8 mouse cellular contexts compared by ENCODE assay signal in genomic region chr8:69790773-69791367, GRCm38 (mm10). TPM values are rescaled to one million over a fixed set of nuclear protein-coding genes. Genes with fewer than 3 reads are reported as not detected.
DNase-seq lines count a peak whose midpoint lies in the region; ATAC-seq and TF ChIP-seq lines count a peak whose summit lies in the region.

Atp13a1 (plus strand) TSS chr8:69791163.
Zfp866 (minus strand) TSS chr8:69791178.

- H3K9ac ChIP-seq in ES-E14 (ENCODE audit: insufficient read depth, low read depth, low read length, poor library complexity, severe bottlenecking), result peak within 1 kb of the TSS; percentile 97
- H3K9ac ChIP-seq in forebrain, embryonic 15.5 days (replicated peaks), result peak within 1 kb of the TSS; percentile 98
- H3K9ac ChIP-seq in lung, embryonic 14.5 days, result peak within 1 kb of the TSS; percentile 92

- peak within 1 kb of the TSS; percentile 82 for H3K27ac ChIP-seq in ES-E14 (ENCODE audit: insufficient read depth, low read depth, low read length, poor library complexity, severe bottlenecking)
- peak within 1 kb of the TSS; percentile 80 for H3K27ac ChIP-seq in forebrain, embryonic 15.5 days (replicated peaks)
- H3K27ac ChIP-seq in layer of hippocampus, adult 2 months, result peak within 1 kb of the TSS; percentile 92
- H3K27ac ChIP-seq in lung, embryonic 14.5 days (ENCODE audit: low read depth), result peak within 1 kb of the TSS; percentile 86
- H3K27ac ChIP-seq in olfactory bulb, adult 2 months (ENCODE audit: insufficient read depth, low read depth, low read length), result peak within 1 kb of the TSS; percentile 76; the same call in 1 of the 2 replicates
- peak within 1 kb of the TSS; percentile 89 for H3K27ac ChIP-seq in thymus, adult 2 months (ENCODE audit: control insufficient read depth, insufficient read depth, low read length)

- intact Hi-C loops in heart, postnatal 36 days (cut with DNase I), result loop anchor here (1.0 kb wide), 1 partner anchor 17 kb away; the partner anchor contains the start of gene Gm20422

- peak; percentile 94 for ATAC-seq in forebrain, embryonic 15.5 days (replicated peaks)
- peak; percentile 96 for ATAC-seq in lung, embryonic 14.5 days (ENCODE audit: insufficient read depth)

- no peaks in the 10 kb centered on the region for H3K27me3 ChIP-seq in forebrain, embryonic 15.5 days
- no peaks in the 10 kb centered on the region for H3K27me3 ChIP-seq in lung, embryonic 14.5 days (ENCODE audit: insufficient read depth, low read length)
- no peaks in the 10 kb centered on the region for H3K27me3 ChIP-seq in thymus, adult 2 months (ENCODE audit: control insufficient read depth, insufficient read depth, low read length)

- whole genome bisulfite sequencing in forebrain, embryonic 15.5 days, result under 1% methylated on average over 38 of the region's 38 CpGs
- WGBS in lung, embryonic 14.5 days, result under 1% methylated on average over 38 of the region's 38 CpGs
- WGBS in olfactory bulb, adult 2 months, result under 1% methylated on average over 38 of the region's 38 CpGs
- WGBS in thymus, adult 2 months, result under 1% methylated on average over 38 of the region's 38 CpGs

- TF ChIP-seq CTCF in layer of hippocampus, adult 2 months (conservative IDR thresholded peaks at IDR 0.05), result no peak
- no peak for TF ChIP-seq CTCF in lung, embryonic 14.5 days (IDR thresholded peaks at IDR 0.05; ENCODE audit: low read depth)
- no peak for TF ChIP-seq CTCF in olfactory bulb, adult 2 months (IDR thresholded peaks at IDR 0.05; ENCODE audit: insufficient read depth, low read depth, low read length)
- 0 out of 2 replicates have a peak, but pooled peaks have one; percentile 10 for TF ChIP-seq CTCF in thymus, adult 2 months (IDR thresholded peaks at IDR 0.05; ENCODE audit: borderline replicate concordance, control insufficient read depth, extremely low read depth, insufficient read depth, low read length, poor library complexity)

- peak within 1 kb of the TSS; percentile 89 for H3K4me2 ChIP-seq in forebrain, embryonic 15.5 days (replicated peaks)
- peak within 1 kb of the TSS; percentile 84 for H3K4me2 ChIP-seq in lung, embryonic 14.5 days

- DNase-seq in ES-E14 (ENCODE audit: low read depth, low spot score), result peak; percentile 83
- peak; percentile 83 for DNase-seq in cerebellum, adult 11 months
- peak; percentile 86 to 90 for DNase-seq in heart, postnatal 36 days
- DNase-seq in layer of hippocampus, adult 2 months (ENCODE audit: low spot score in 2 of 2), result peak; percentile 84 to 87
- DNase-seq in lung, embryonic 14.5 days, result peak; percentile 94
- peak; percentile 91 for DNase-seq in thymus, adult 2 months

- no peaks in the 10 kb centered on the region for H3K9me3 ChIP-seq in ES-E14 (ENCODE audit: control insufficient read depth, insufficient read depth, low read depth, low read length)
- no peaks in the 10 kb centered on the region for H3K9me3 ChIP-seq in forebrain, embryonic 15.5 days
- H3K9me3 ChIP-seq in lung, embryonic 14.5 days (ENCODE audit: low read depth, low read length), result no peaks in the 10 kb centered on the region

- in situ Hi-C loops in ES-E14 (cut with MboI; ENCODE audit: low sequenced_read_pairs in 2 of 2, unreplicated experiment in 2 of 2), result no loop called here

- TF ChIP-seq POLR2A in olfactory bulb, adult 2 months (IDR thresholded peaks at IDR 0.05; ENCODE audit: insufficient read depth, low read depth, low read length), result peak; percentile 76
- peak; percentile 90 for TF ChIP-seq POLR2A in thymus, adult 2 months (IDR thresholded peaks at IDR 0.05; ENCODE audit: control insufficient read depth, extremely low read depth, insufficient read depth, low read length, poor library complexity)

- H3K36me3 ChIP-seq in ES-E14 (ENCODE audit: control insufficient read depth, insufficient read depth, low read length, poor library complexity, severe bottlenecking), result peaks cover 26% of the 10 kb centered on the region
- peaks cover 19% of the 10 kb centered on the region for H3K36me3 ChIP-seq in forebrain, embryonic 15.5 days
- peaks cover 28% of the 10 kb centered on the region for H3K36me3 ChIP-seq in lung, embryonic 14.5 days (ENCODE audit: insufficient read depth)
- peaks cover 3% of the 10 kb centered on the region; the same call in 1 of the 2 replicates for H3K36me3 ChIP-seq in thymus, adult 2 months (ENCODE audit: control insufficient read depth, insufficient read depth, low read length)

- peak within 1 kb of the TSS; percentile 93 to 94 for H3K4me3 ChIP-seq in ES-E14 (ENCODE audit: insufficient read depth in 1 of 2, low read depth in 1 of 2, low read length in 2 of 2, poor library complexity in 1 of 2, severe bottlenecking in 1 of 2)
- peak within 1 kb of the TSS; percentile 100 for H3K4me3 ChIP-seq in forebrain, embryonic 15.5 days
- H3K4me3 ChIP-seq in layer of hippocampus, adult 2 months, result peak within 1 kb of the TSS; percentile 96
- peak within 1 kb of the TSS; percentile 100 for H3K4me3 ChIP-seq in lung, embryonic 14.5 days (ENCODE audit: low read depth, low read length)
- peak within 1 kb of the TSS; percentile 99 for H3K4me3 ChIP-seq in olfactory bulb, adult 2 months (ENCODE audit: insufficient read depth, low read depth, low read length)
- peak within 1 kb of the TSS; percentile 91 for H3K4me3 ChIP-seq in thymus, adult 2 months (ENCODE audit: control insufficient read depth, insufficient read depth, low read length)

- H3K4me1 ChIP-seq in ES-E14 (ENCODE audit: control insufficient read depth in 2 of 2, insufficient read depth in 2 of 2, low read length in 2 of 2, poor library complexity in 1 of 2), result peaks cover 4% of the 10 kb centered on the region in 2 experiments; a peak in 1 of 4 replicates
- peaks cover 24% of the 10 kb centered on the region for H3K4me1 ChIP-seq in forebrain, embryonic 15.5 days
- peaks cover 9% of the 10 kb centered on the region; the same call in 1 of the 2 replicates for H3K4me1 ChIP-seq in lung, embryonic 14.5 days (ENCODE audit: insufficient read depth)
- peaks cover 7% of the 10 kb centered on the region; the same call in 1 of the 2 replicates for H3K4me1 ChIP-seq in olfactory bulb, adult 2 months (ENCODE audit: control insufficient read depth, insufficient read depth, low read length)
- H3K4me1 ChIP-seq in thymus, adult 2 months (replicated peaks; ENCODE audit: control insufficient read depth, insufficient read depth, low read length), result peaks cover 11% of the 10 kb centered on the region

TF ChIP-seq in ES-E14, 5 proteins besides CTCF, POLR2A, EP300 and RAD21:
- TF ChIP-seq MAFK (IDR thresholded peaks at IDR 0.05; ENCODE audit: insufficient read depth, low read depth, low read length) (no peak), HCFC1 (IDR thresholded peaks at IDR 0.05; ENCODE audit: borderline replicate concordance, insufficient read depth, low read length) (peak; percentile 71; the same call in 1 of the 2 replicates)

RNA-seq across cellular contexts. Expression of gene Atp13a1, which starts in this region (rescaled TPM):
- 123 and 193 TPM in 2 replicates for total RNA-seq in ES-E14 (2012; rRNA removed)
- 50.2 and 50.8 TPM in 2 replicates for polyA plus RNA-seq in forebrain, embryonic 15.5 days (2015; fragmentation: Nextera tagmentation; extraction: Ambion mirVana)
- 10 to 100 TPM; 14.1 to 14.4 TPM for total RNA-seq in heart, postnatal 36 days (2021)
- total RNA-seq in layer of hippocampus, adult 2 months (2021), result 10 to 100 TPM; 40.3 to 41.3 TPM
- polyA plus RNA-seq in lung, embryonic 14.5 days (2014; fragmentation: Nextera tagmentation; extraction: Ambion mirVana), result 46.6 and 57.4 TPM in 2 replicates
- polyA plus RNA-seq in olfactory bulb, adult 2 months (2012; ENCODE audit: insufficient read depth, insufficient read length, low replicate concordance, missing spikeins), result not detected in 2 replicates
- 213 and 231 TPM in 2 replicates for polyA plus RNA-seq in thymus, adult 2 months (2012; rRNA removed)

RNA-seq across cellular contexts. Expression of gene Zfp866, which starts in this region (rescaled TPM):
- total RNA-seq in ES-E14 (2012; rRNA removed), result 19.1 and 21.6 TPM in 2 replicates
- polyA plus RNA-seq in forebrain, embryonic 15.5 days (2015; fragmentation: Nextera tagmentation; extraction: Ambion mirVana), result 48.2 and 48.3 TPM in 2 replicates
- 10 to 100 TPM; 14.4 to 16.2 TPM for total RNA-seq in heart, postnatal 36 days (2021)
- 10 to 100 TPM; 28.2 to 28.5 TPM for total RNA-seq in layer of hippocampus, adult 2 months (2021)
- 30.5 and 31.7 TPM in 2 replicates for polyA plus RNA-seq in lung, embryonic 14.5 days (2014; fragmentation: Nextera tagmentation; extraction: Ambion mirVana)
- polyA plus RNA-seq in olfactory bulb, adult 2 months (2012; ENCODE audit: insufficient read depth, insufficient read length, low replicate concordance, missing spikeins), result not detected in 2 replicates
- polyA plus RNA-seq in thymus, adult 2 months (2012; rRNA removed), result 24.4 and 25.6 TPM in 2 replicates

Comparison
In these comparisons a context has a peak if more than half of its experiments do, and no peak if none do; other contexts are left out.
1. Peak in every context shown above with its lines: DNase-seq, ATAC-seq, H3K4me3 ChIP-seq and H3K27ac ChIP-seq.